Mouse (Mus musculus) liver, adult 2 months (tissue): ENCODE results near the gene Bcl2a1c.
"Not testable (repeated sequence)": the region's sequence is repeated elsewhere in the genome, so short reads cannot be mapped to it uniquely, and the experiment has no call there.

Experiments
- CTCF ChIP-seq: fragments of 200-500 bp; IDR thresholded peaks from 2 replicates; pipeline ENCODE4 v1.5.1; 2011; ENCODE audit warnings: low read depth, low read length, control low read depth
- POLR2A ChIP-seq: fragments of 200-500 bp; IDR thresholded peaks from 2 replicates; pipeline ENCODE4 v1.6.1; 2011; ENCODE audit warnings: low read length, control low read depth; ENCODE audit not compliant: insufficient read depth; ENCODE audit errors: extremely low read depth

DNA sequence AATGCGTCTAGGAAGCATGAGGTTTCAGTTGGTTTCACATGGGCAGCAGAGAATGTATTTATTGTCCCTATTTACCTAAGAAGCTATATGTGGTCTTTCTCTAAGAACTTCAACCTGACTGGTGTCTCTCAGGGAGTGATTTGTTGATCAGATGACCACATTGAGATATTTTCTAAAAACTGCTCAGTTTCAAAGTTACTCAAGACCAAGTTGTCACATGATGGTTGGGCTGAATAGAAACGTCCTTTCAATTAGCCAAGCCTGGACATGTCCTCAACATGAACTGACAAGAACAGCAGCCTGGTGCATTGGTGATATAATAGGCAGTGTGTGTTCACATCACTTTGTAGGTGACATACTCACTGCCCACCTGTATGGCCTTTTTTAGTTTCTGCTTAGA lies 18.2 kb upstream of the Bcl2a1c start:
- TF ChIP-seq CTCF, POLR2A: not testable (repeated sequence)
